Mouse (Mus musculus): ENCODE measurements around the gene Gm15093. TPM values are rescaled to one million over a fixed set of nuclear protein-coding genes. Genes with fewer than 3 reads are reported as not detected.

The Gm15093 gene
- not detected for polyA plus RNA-seq (2017; shearing (Covaris generic))

GRCm38 (mm10) chrX:149272077-149272476 is at the start of gene Gm15093:
Gene Gm15093, plus strand, starts transcription at chrX:149272377.

Other genes with a start within 250 kb of the Gm15093 start
- not detected for gene Ott, start 198.1 kb upstream of the Gm15093 start, polyA plus RNA-seq (2017; shearing (Covaris generic))
- gene Gm15085, start 175.2 kb downstream of the Gm15093 start, polyA plus RNA-seq (2017; shearing (Covaris generic)): not detected